In genomic region chr2:26474789-26475504, GRCm38 (mm10) we compare ENCODE assay signal across 8 mouse cellular contexts. TPM values are rescaled to one million over a fixed set of nuclear protein-coding genes. Genes with fewer than 3 reads are reported as not detected.
DNase-seq lines count a peak whose midpoint lies in the region; ATAC-seq and TF ChIP-seq lines count a peak whose summit lies in the region.
"Had no signal": no experiment of that assay in that cellular context is flagged by ENCODE, and none has a peak within 500 bp of the region (broad histone marks: within the 10 kb centered on the region; RNA-seq: fewer than 3 reads in every experiment).

No protein-coding gene starts in this region.

- peak; percentile 24 for TF ChIP-seq CTCF in liver, embryonic 14.5 days (IDR thresholded peaks at IDR 0.05; ENCODE audit: low read depth)

- DNase-seq in liver, embryonic 14.5 days (ENCODE audit: low read depth in 3 of 3, low spot score in 3 of 3) = no peak
- no peak for DNase-seq in thymus, postnatal 4 days
- DNase-seq in spleen, adult 18-20 months = no peak

- no peaks in the 10 kb centered on the region for H3K9me3 ChIP-seq in forebrain, embryonic 15.5 days
- H3K9me3 ChIP-seq in hindbrain, embryonic 16.5 days (ENCODE audit: control insufficient read depth, low read length) = no peaks in the 10 kb centered on the region
- no peaks in the 10 kb centered on the region for H3K9me3 ChIP-seq in liver, embryonic 14.5 days (ENCODE audit: control insufficient read depth, low read length)
- no peaks in the 10 kb centered on the region for H3K9me3 ChIP-seq in neural tube, embryonic 13.5 days

- 38% methylated on average over 9 of the region's 9 CpGs for WGBS in forebrain, embryonic 15.5 days
- WGBS in hindbrain, embryonic 16.5 days = 35% methylated on average over 9 of the region's 9 CpGs
- WGBS in liver, embryonic 14.5 days (ENCODE audit: insufficient replicate concordance) = 16% methylated on average over 9 of the region's 9 CpGs
- 26% methylated on average over 9 of the region's 9 CpGs for WGBS in neural tube, embryonic 13.5 days

- H3K36me3 ChIP-seq in forebrain, embryonic 15.5 days = peaks cover 46% of the 10 kb centered on the region
- H3K36me3 ChIP-seq in hindbrain, embryonic 16.5 days (ENCODE audit: control insufficient read depth, insufficient read depth, low read length) = 0 out of 2 replicates have a peak, but pooled peaks cover 3% of the 10 kb centered on the region
- H3K36me3 ChIP-seq in liver, embryonic 14.5 days (replicated peaks; ENCODE audit: control insufficient read depth, insufficient read depth, low read depth) = no peaks in the 10 kb centered on the region
- peaks cover 81% of the 10 kb centered on the region for H3K36me3 ChIP-seq in neural tube, embryonic 13.5 days

- no peak for TF ChIP-seq EP300 in liver, embryonic 14.5 days (IDR thresholded peaks at IDR 0.05; ENCODE audit: low read depth)

- peak overlapping the region; percentile 78 for H3K27ac ChIP-seq in forebrain, embryonic 15.5 days (replicated peaks)
- H3K27ac ChIP-seq in hindbrain, embryonic 16.5 days (ENCODE audit: low read depth, low read length) = peak overlapping the region; percentile 47; the same call in 1 of the 2 replicates
- H3K27ac ChIP-seq in liver, embryonic 14.5 days = no peak overlapping the region
- peak overlapping the region; percentile 85 for H3K27ac ChIP-seq in neural tube, embryonic 13.5 days (replicated peaks)

- no peak overlapping the region for H3K9ac ChIP-seq in forebrain, embryonic 15.5 days (replicated peaks)
- H3K9ac ChIP-seq in hindbrain, embryonic 16.5 days (ENCODE audit: low read depth, low read length) = peak overlapping the region; percentile 13; the same call in 1 of the 2 replicates
- no peak overlapping the region for H3K9ac ChIP-seq in liver, embryonic 14.5 days (replicated peaks)
- H3K9ac ChIP-seq in neural tube, embryonic 13.5 days = 0 out of 2 replicates have a peak overlapping the region, but pooled peaks have one; percentile 1

- peak; percentile 49 for ATAC-seq in common myeloid progenitor, adult 5-6 weeks (replicated peaks; ENCODE audit: low read depth, poor library complexity, severe bottlenecking)
- ATAC-seq in forebrain, embryonic 15.5 days (replicated peaks) = no peak
- ATAC-seq in hindbrain, embryonic 16.5 days = no peak
- peak; percentile 52 for ATAC-seq in liver, embryonic 14.5 days (ENCODE audit: insufficient read depth)
- no peak for ATAC-seq in neural tube, embryonic 13.5 days (ENCODE audit: low read depth)

- no peak overlapping the region for H3K4me2 ChIP-seq in forebrain, embryonic 15.5 days (replicated peaks)
- no peak overlapping the region for H3K4me2 ChIP-seq in hindbrain, embryonic 16.5 days (ENCODE audit: low read length)
- H3K4me2 ChIP-seq in liver, embryonic 14.5 days (ENCODE audit: low read depth) = peak overlapping the region; percentile 9; the same call in 1 of the 2 replicates
- no peak overlapping the region for H3K4me2 ChIP-seq in neural tube, embryonic 13.5 days

- H3K4me3 ChIP-seq in forebrain, embryonic 15.5 days = no peak overlapping the region
- H3K4me3 ChIP-seq in hindbrain, embryonic 16.5 days (ENCODE audit: low read length) = no peak overlapping the region
- no peak overlapping the region for H3K4me3 ChIP-seq in liver, embryonic 14.5 days (ENCODE audit: insufficient read depth in 1 of 2, low read depth in 2 of 2, low read length in 2 of 2)
- H3K4me3 ChIP-seq in neural tube, embryonic 13.5 days = no peak overlapping the region
- H3K4me3 ChIP-seq: erythroblast, embryonic 14.5 days had no signal

- H3K4me1 ChIP-seq in forebrain, embryonic 15.5 days = peaks cover 38% of the 10 kb centered on the region
- peaks cover 18% of the 10 kb centered on the region for H3K4me1 ChIP-seq in hindbrain, embryonic 16.5 days (ENCODE audit: control insufficient read depth, insufficient read depth, low read depth, low read length)
- peaks cover 0 to 3% of the 10 kb centered on the region in 2 experiments; a peak in 1 of 4 replicates for H3K4me1 ChIP-seq in liver, embryonic 14.5 days (replicated peaks; ENCODE audit: control insufficient read depth in 2 of 2, insufficient read depth in 2 of 2, low read length in 1 of 2)
- H3K4me1 ChIP-seq in neural tube, embryonic 13.5 days (replicated peaks) = peaks cover 65% of the 10 kb centered on the region

- no peaks in the 10 kb centered on the region for H3K27me3 ChIP-seq in forebrain, embryonic 15.5 days
- H3K27me3 ChIP-seq in hindbrain, embryonic 16.5 days (replicated peaks; ENCODE audit: control insufficient read depth, insufficient read depth, low read length) = no peaks in the 10 kb centered on the region
- H3K27me3 ChIP-seq in liver, embryonic 14.5 days (ENCODE audit: control insufficient read depth, insufficient read depth, low read length) = no peaks in the 10 kb centered on the region
- H3K27me3 ChIP-seq in neural tube, embryonic 13.5 days = no peaks in the 10 kb centered on the region

RNA-seq across cellular contexts. Expression of gene Sec16a, which starts 29.9 kb away (rescaled TPM):
- total RNA-seq in common myeloid progenitor, adult 5-6 weeks (2017) = 20.1 and 44.2 TPM in 2 replicates
- polyA plus RNA-seq in forebrain, embryonic 15.5 days (2015; fragmentation: Nextera tagmentation; extraction: Ambion mirVana) = 18.3 and 19.8 TPM in 2 replicates
- polyA plus RNA-seq in hindbrain, embryonic 16.5 days (2015; fragmentation: Nextera tagmentation; extraction: Ambion mirVana) = 15.4 and 19.3 TPM in 2 replicates
- 9.4 and 10.5 TPM in 2 replicates for polyA plus RNA-seq in liver, embryonic 14.5 days (2012; rRNA removed)
- 9.3 and 10.7 TPM in 2 replicates for polyA plus RNA-seq in liver, embryonic 14.5 days (2014; fragmentation: Nextera tagmentation; extraction: Ambion mirVana)
- polyA plus RNA-seq in neural tube, embryonic 13.5 days (2015; fragmentation: Nextera tagmentation; extraction: Ambion mirVana) = 18.4 and 20.7 TPM in 2 replicates

RNA-seq across cellular contexts. Expression of gene Notch1, which starts 41.5 kb away (rescaled TPM):
- total RNA-seq in common myeloid progenitor, adult 5-6 weeks (2017) = 6.5 and 13.7 TPM in 2 replicates
- polyA plus RNA-seq in forebrain, embryonic 15.5 days (2015; fragmentation: Nextera tagmentation; extraction: Ambion mirVana) = 22.6 and 26.1 TPM in 2 replicates
- 13.3 and 15.1 TPM in 2 replicates for polyA plus RNA-seq in hindbrain, embryonic 16.5 days (2015; fragmentation: Nextera tagmentation; extraction: Ambion mirVana)
- polyA plus RNA-seq in liver, embryonic 14.5 days (2012; rRNA removed) = 1.7 and 1.8 TPM in 2 replicates
- 2.1 and 2.3 TPM in 2 replicates for polyA plus RNA-seq in liver, embryonic 14.5 days (2014; fragmentation: Nextera tagmentation; extraction: Ambion mirVana)
- polyA plus RNA-seq in neural tube, embryonic 13.5 days (2015; fragmentation: Nextera tagmentation; extraction: Ambion mirVana) = 19.3 and 20.5 TPM in 2 replicates

Comparison
In these comparisons a context has a peak if more than half of its experiments do, and no peak if none do; other contexts are left out.
1. ATAC-seq: peak in common myeloid progenitor, adult 5-6 weeks (single experiment) and liver, embryonic 14.5 days (single experiment); none in forebrain, embryonic 15.5 days (single experiment), hindbrain, embryonic 16.5 days (single experiment) and neural tube, embryonic 13.5 days (single experiment).
2. H3K9ac ChIP-seq: peak in hindbrain, embryonic 16.5 days (single experiment) and neural tube, embryonic 13.5 days (single experiment); none in forebrain, embryonic 15.5 days (single experiment) and liver, embryonic 14.5 days (single experiment).